Mouse (Mus musculus) CH12.LX (cell line): ENCODE measurements at regions not wholly inside any gene's neighbourhood (a gene's known extent, or its start where the extent isn't known, plus 50 kb on each side); places are given as distances from the start of the nearest gene placed in this dataset.

Experiments used
- DNase-seq: peaks from one replicate; pipeline ENCODE4 v3.0.0-alpha.2; 2013; ENCODE audit errors: extremely low read depth
- H3K27ac ChIP-seq: 2 replicates; pipeline ENCODE4 v1.5.1; 2012; ENCODE audit warnings: low read depth, mild to moderate bottlenecking, control low read depth, moderate library complexity; ENCODE audit not compliant: insufficient read depth
- H3K27me3 ChIP-seq: replicated peaks from 2 replicates; pipeline ENCODE3; 2012; ENCODE audit warnings: inconsistent platforms
- H3K36me3 ChIP-seq, 2 experiments: replicated peaks in 1 of 2; 2 replicates each; pipeline versions ENCODE3 to v1.6.1; 2012; ENCODE audit warnings: inconsistent platforms in 1 of 2, low read length in 1 of 2, mild to moderate bottlenecking in 1 of 2, mixed read lengths in 1 of 2, moderate library complexity in 1 of 2; ENCODE audit not compliant: control insufficient read depth in 1 of 2, insufficient read depth in 1 of 2
- H3K4me1 ChIP-seq, 2 experiments: 2 replicates each; pipeline ENCODE4 v1.6.1; 2012; ENCODE audit warnings: inconsistent platforms in 1 of 2, moderate library complexity in 1 of 2; ENCODE audit not compliant: insufficient read depth in 2 of 2, control insufficient read depth in 1 of 2
- H3K4me2 ChIP-seq: 2 replicates; pipeline ENCODE4 v1.6.1; 2012; ENCODE audit warnings: low read depth, mild to moderate bottlenecking, control low read depth; ENCODE audit not compliant: poor library complexity, insufficient read depth, severe bottlenecking
- H3K4me3 ChIP-seq, 3 experiments: fragments of 150-350 bp in 1 of 3; sonication (generic) in 1 of 3; replicated peaks in 1 of 3; 2 replicates each; pipeline versions ENCODE3 to v1.5.1; 2011 to 2012; ENCODE audit warnings: low read depth in 2 of 3, low read length in 2 of 3, mild to moderate bottlenecking in 2 of 3, moderate library complexity in 2 of 3, control low read depth in 1 of 3, improper control_type of control experiment in 1 of 3, inconsistent platforms in 1 of 3, mixed read lengths in 1 of 3; ENCODE audit not compliant: poor library complexity in 1 of 3
- H3K79me2 ChIP-seq: replicated peaks from 2 replicates; pipeline ENCODE4 v1.6.1; 2012; ENCODE audit warnings: mild to moderate bottlenecking, moderate library complexity; ENCODE audit not compliant: control insufficient read depth, poor library complexity, insufficient read depth, severe bottlenecking; ENCODE audit errors: extremely low read depth
- H3K9ac ChIP-seq: 2 replicates; pipeline ENCODE4 v1.6.1; 2012; ENCODE audit warnings: low read depth, mild to moderate bottlenecking, control low read depth, moderate library complexity; ENCODE audit not compliant: insufficient read depth
- H3K9me3 ChIP-seq: replicated peaks from 2 replicates; pipeline ENCODE3; 2012; ENCODE audit warnings: low read length, inconsistent platforms, mixed read lengths
- CTCF ChIP-seq, 2 experiments: IDR thresholded peaks in 1 of 2; conservative IDR thresholded peaks in 1 of 2; 2 replicates each; pipeline ENCODE4 v1.5.1; 2011 to 2012; ENCODE audit warnings: low read depth in 2 of 2, low read length in 2 of 2, improper control_type of control experiment in 1 of 2, inconsistent platforms in 1 of 2, mild to moderate bottlenecking in 1 of 2, moderate library complexity in 1 of 2
- ETS1 ChIP-seq: conservative IDR thresholded peaks from 2 replicates; pipeline ENCODE4 v1.6.1; 2012; ENCODE audit warnings: low read depth, mild to moderate bottlenecking, inconsistent platforms, low read length, improper control_type of control experiment, moderate library complexity
- HCFC1 ChIP-seq: IDR thresholded peaks from 2 replicates; pipeline ENCODE4 v1.6.1; 2012; ENCODE audit warnings: low read depth, mild to moderate bottlenecking, inconsistent platforms, low read length, improper control_type of control experiment
- IRF4 ChIP-seq: IDR thresholded peaks from 2 replicates; pipeline ENCODE4 v1.6.1; 2014; ENCODE audit warnings: low read depth, mild to moderate bottlenecking, inconsistent platforms, low read length, improper control_type of control experiment
- JUN ChIP-seq: IDR thresholded peaks from 2 replicates; pipeline ENCODE4 v1.6.1; 2011; ENCODE audit warnings: low read depth, mild to moderate bottlenecking, low read length, improper control_type of control experiment, moderate library complexity; ENCODE audit not compliant: insufficient read depth
- JUND ChIP-seq: conservative IDR thresholded peaks from 2 replicates; pipeline ENCODE4 v1.6.1; 2011; ENCODE audit warnings: low read depth, low read length, improper control_type of control experiment
- KAT2A ChIP-seq: IDR thresholded peaks from 2 replicates; pipeline ENCODE4 v1.6.1; 2012; ENCODE audit warnings: low read length, improper control_type of control experiment, inconsistent platforms; ENCODE audit not compliant: insufficient replicate concordance
- MAFK ChIP-seq: IDR thresholded peaks from 2 replicates; pipeline ENCODE4 v1.6.1; 2011; ENCODE audit warnings: low read length, improper control_type of control experiment; ENCODE audit not compliant: insufficient replicate concordance
- MEF2A ChIP-seq: IDR thresholded peaks from 2 replicates; pipeline ENCODE4 v1.6.1; 2014; ENCODE audit warnings: low read depth, mild to moderate bottlenecking, inconsistent platforms, low read length, improper control_type of control experiment, borderline replicate concordance
- MYC ChIP-seq: IDR thresholded peaks from 2 replicates; pipeline ENCODE4 v1.6.1; 2011; ENCODE audit warnings: low read depth, mild to moderate bottlenecking, improper control_type of control experiment, low read length
- NRF1 ChIP-seq: IDR thresholded peaks from 2 replicates; pipeline ENCODE4 v1.6.1; 2014; ENCODE audit warnings: low read depth, mild to moderate bottlenecking, inconsistent platforms, low read length, improper control_type of control experiment, moderate library complexity
- PAX5 ChIP-seq: IDR thresholded peaks from 2 replicates; pipeline ENCODE4 v1.6.1; 2012; ENCODE audit warnings: low read length, inconsistent platforms, mixed read lengths
- RAD21 ChIP-seq: IDR thresholded peaks from 2 replicates; pipeline ENCODE4 v1.6.1; 2011; ENCODE audit warnings: low read depth, mild to moderate bottlenecking, low read length, improper control_type of control experiment, moderate library complexity
- SIN3A ChIP-seq: IDR thresholded peaks from 2 replicates; pipeline ENCODE4 v1.6.1; 2012; ENCODE audit warnings: low read length, improper control_type of control experiment, inconsistent platforms
- SMC3 ChIP-seq: IDR thresholded peaks from 2 replicates; pipeline ENCODE4 v1.6.1; 2011; ENCODE audit warnings: low read depth, low read length, improper control_type of control experiment
- TCF12 ChIP-seq: IDR thresholded peaks from 2 replicates; pipeline ENCODE4 v1.6.1; 2014; ENCODE audit warnings: low read depth, mild to moderate bottlenecking, inconsistent platforms, low read length, improper control_type of control experiment
- UBTF ChIP-seq: IDR thresholded peaks from 2 replicates; pipeline ENCODE4 v1.6.1; 2012; ENCODE audit warnings: low read depth, mild to moderate bottlenecking, inconsistent platforms, low read length, improper control_type of control experiment, moderate library complexity
- USF1 ChIP-seq: IDR thresholded peaks from 2 replicates; pipeline ENCODE4 v1.6.1; 2014; ENCODE audit warnings: low read depth, mild to moderate bottlenecking, inconsistent platforms, low read length, improper control_type of control experiment
- ZC3H11A ChIP-seq: IDR thresholded peaks from 2 replicates; pipeline ENCODE4 v1.6.1; 2012; ENCODE audit warnings: low read depth, mild to moderate bottlenecking, inconsistent platforms, low read length, improper control_type of control experiment
- ZKSCAN1 ChIP-seq: IDR thresholded peaks from 2 replicates; pipeline ENCODE4 v1.6.1; 2012; ENCODE audit warnings: low read depth, inconsistent platforms, low read length, improper control_type of control experiment, borderline replicate concordance
- ZNF384 ChIP-seq: IDR thresholded peaks from 2 replicates; pipeline ENCODE4 v1.6.1; 2012; ENCODE audit warnings: low read depth, low read length, improper control_type of control experiment, inconsistent platforms
- dilution Hi-C: fragments of 300-500 bp; cut with MboI; formaldehyde crosslinking; loops from 2 replicates; pipeline ENCODE4 v1.14.3; 2020; ENCODE audit warnings: low sequenced_read_pairs; ENCODE audit not compliant: extremely low pct_unique_long_range_greater_than_20kb, extremely low pct_ligation_motif_present
- in situ Hi-C: fragments of 300-500 bp; cut with MboI; formaldehyde crosslinking; loops from 3 replicates; pipeline ENCODE4 v1.14.3; 2019; ENCODE audit warnings: low sequenced_read_pairs, low pct_ligation_motif_present, low pct_unique_long_range_greater_than_20kb, mixed read lengths

DNA sequence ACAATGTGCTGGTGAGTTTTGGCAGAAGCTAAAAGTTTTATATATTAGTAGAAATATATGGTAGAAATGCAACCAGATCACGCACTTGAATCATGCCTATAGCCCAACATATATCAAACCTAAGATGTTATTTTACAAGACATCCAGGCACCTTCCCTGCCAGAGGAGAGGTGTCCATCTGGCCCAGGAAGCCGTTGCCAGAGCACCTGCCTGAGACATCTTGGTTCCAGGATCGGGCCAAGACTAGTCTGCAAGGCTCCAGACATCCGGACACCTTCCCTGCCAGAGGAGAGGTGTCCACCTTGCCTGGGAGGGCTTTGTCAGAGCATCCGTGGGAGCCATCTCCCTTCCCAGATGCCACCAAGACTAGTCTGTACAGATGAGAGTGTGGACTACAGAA is 388.5 kb downstream of the Gm11232 start:
- H3K79me2 ChIP-seq, result no peaks in the 10 kb centered on the region
- no peak overlapping the region for H3K4me3 ChIP-seq
- peaks cover 11% of the 10 kb centered on the region for H3K9me3 ChIP-seq
- no peak overlapping the region for H3K9ac ChIP-seq
- TF ChIP-seq ZNF384 (no peak), RAD21 (no peak), MAFK (no peak), IRF4 (no peak), CTCF (conservative IDR thresholded peaks at IDR 0.05 in 1 of 2, IDR thresholded peaks at IDR 0.05 in 1 of 2; ENCODE audit: low read depth in 2 of 2, low read length in 2 of 2) (no peak), ZKSCAN1 (no peak), USF1 (no peak), HCFC1 (no peak)
- in situ Hi-C loops, result no loop called here
- H3K27me3 ChIP-seq, result no peaks in the 10 kb centered on the region
- DNase-seq, result no peak
- H3K4me1 ChIP-seq, result no peaks in the 10 kb centered on the region
- no peak overlapping the region for H3K4me2 ChIP-seq
- no peaks in the 10 kb centered on the region for H3K36me3 ChIP-seq
- dilution Hi-C loops, result no loop called here
- H3K27ac ChIP-seq, result no peak overlapping the region

DNA sequence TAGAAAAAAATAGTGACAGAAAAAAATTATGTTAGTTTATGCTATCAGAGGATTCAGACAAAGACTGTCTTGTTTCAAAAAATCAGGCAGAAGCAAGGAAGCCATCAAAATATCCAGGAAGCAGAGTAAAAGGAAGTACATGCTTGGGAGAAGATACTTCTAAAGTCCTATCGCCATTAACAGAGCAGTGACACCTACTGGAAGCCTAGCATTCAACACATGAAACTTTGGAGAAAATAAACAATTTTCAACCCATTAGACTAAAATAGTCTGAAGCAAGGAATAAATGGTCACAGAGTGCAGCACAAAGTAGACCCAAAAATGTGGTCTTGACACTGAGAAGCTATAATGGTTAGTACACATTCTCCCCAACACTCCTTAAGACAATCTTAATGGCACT is 394.0 kb downstream of the Gm11232 start:
- Histone ChIP-seq H3K4me3 (no peak overlapping the region), H3K9ac (no peak overlapping the region), H3K27ac (no peak overlapping the region), H3K4me1 (no peaks in the 10 kb centered on the region), H3K79me2 (no peaks in the 10 kb centered on the region), H3K9me3 (peaks cover 21% of the 10 kb centered on the region), H3K27me3 (no peaks in the 10 kb centered on the region), H3K36me3 (no peaks in the 10 kb centered on the region), H3K4me2 (no peak overlapping the region)
- in situ Hi-C loops, result no loop called here
- dilution Hi-C loops, result no loop called here
- 0 out of 4 replicates have a peak, but pooled peaks of 1 of the 2 experiments have one; percentile 2 for TF ChIP-seq CTCF (conservative IDR thresholded peaks at IDR 0.05 in 1 of 2, IDR thresholded peaks at IDR 0.05 in 1 of 2; ENCODE audit: low read depth in 2 of 2, low read length in 2 of 2)
- TF ChIP-seq JUN, result no peak
- DNase-seq, result no peak

- no peak overlapping the region for H3K4me2 ChIP-seq
- H3K36me3 ChIP-seq, result no peaks in the 10 kb centered on the region
- dilution Hi-C loops, result no loop called here
- H3K9ac ChIP-seq, result no peak overlapping the region
- H3K27me3 ChIP-seq, result no peaks in the 10 kb centered on the region
- H3K9me3 ChIP-seq, result peaks cover 19% of the 10 kb centered on the region
- TF ChIP-seq SIN3A, result no peak
- no peak for TF ChIP-seq IRF4
- TF ChIP-seq MEF2A, result no peak
- no peak for TF ChIP-seq PAX5
- TF ChIP-seq JUN, result no peak
- TF ChIP-seq MYC, result no peak
- no peak for TF ChIP-seq TCF12
- no peak for TF ChIP-seq CTCF (conservative IDR thresholded peaks at IDR 0.05 in 1 of 2, IDR thresholded peaks at IDR 0.05 in 1 of 2; ENCODE audit: low read depth in 2 of 2, low read length in 2 of 2)
- no peak for TF ChIP-seq SMC3
- TF ChIP-seq JUND, result no peak
- TF ChIP-seq NRF1, result no peak
- no peak for TF ChIP-seq ETS1
- no peak for TF ChIP-seq ZC3H11A
- no peak for TF ChIP-seq HCFC1
- no peak for TF ChIP-seq KAT2A
- no peak for TF ChIP-seq UBTF
- in situ Hi-C loops, result no loop called here
- H3K4me3 ChIP-seq, result no peak overlapping the region
- H3K79me2 ChIP-seq, result no peaks in the 10 kb centered on the region
- H3K4me1 ChIP-seq, result no peaks in the 10 kb centered on the region
- no peak overlapping the region for H3K27ac ChIP-seq
- no peak for DNase-seq
Measured at GRCm38 (mm10) chr4:71357626-71358025, 400.1 kb downstream of the Gm11232 start.
